Mouse (Mus musculus) spleen, adult 18-20 months (tissue): ENCODE measurements around the gene Tescl.

Experiments
- DNase-seq, 2 experiments: peaks; one replicate each; pipeline ENCODE4 v3.0.0; 2022; ENCODE audit warnings: mixed read lengths in 2 of 2

The Tescl gene

DNA sequence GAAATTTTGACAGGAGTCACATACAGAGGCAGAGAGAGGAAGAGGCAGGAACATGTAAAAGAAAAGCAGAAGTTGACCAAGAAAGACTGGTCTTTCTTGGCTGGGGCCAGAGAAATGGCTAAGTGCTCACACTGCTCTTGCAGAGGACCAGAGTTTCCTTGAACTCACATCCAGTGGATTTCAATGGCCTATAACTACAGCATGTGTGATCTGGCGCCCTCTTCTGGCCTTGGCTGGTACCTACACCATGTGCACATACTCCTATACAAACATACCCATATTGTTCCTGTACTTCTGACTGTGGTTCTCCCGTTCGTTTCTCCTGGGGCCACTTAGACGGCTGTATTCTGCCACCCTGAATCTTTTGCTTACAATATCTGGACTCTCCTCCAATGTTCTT is 27.3 kb upstream of the Tescl start:
- DNase-seq, result no peak

DNA sequence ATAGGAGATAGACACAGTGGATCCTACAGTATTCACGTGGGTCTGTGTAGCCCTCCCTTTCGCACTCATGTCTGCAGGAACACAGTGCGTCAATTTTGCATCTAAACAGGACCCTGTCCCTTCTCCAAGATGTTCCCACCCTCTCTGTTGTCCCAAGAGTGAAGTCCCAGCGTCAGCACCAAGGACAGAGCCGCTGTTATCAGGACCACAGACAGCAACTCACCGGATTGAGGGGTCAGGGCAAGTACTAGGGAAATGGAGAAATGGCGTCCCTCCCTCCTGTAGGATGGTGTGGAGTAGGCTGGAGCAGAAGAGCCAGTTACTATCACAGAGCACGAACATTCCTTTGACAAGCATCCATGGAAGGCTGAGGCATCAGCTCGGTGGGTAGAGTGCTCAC is 25.5 kb upstream of the Tescl start:
- DNase-seq, result no peak

DNA sequence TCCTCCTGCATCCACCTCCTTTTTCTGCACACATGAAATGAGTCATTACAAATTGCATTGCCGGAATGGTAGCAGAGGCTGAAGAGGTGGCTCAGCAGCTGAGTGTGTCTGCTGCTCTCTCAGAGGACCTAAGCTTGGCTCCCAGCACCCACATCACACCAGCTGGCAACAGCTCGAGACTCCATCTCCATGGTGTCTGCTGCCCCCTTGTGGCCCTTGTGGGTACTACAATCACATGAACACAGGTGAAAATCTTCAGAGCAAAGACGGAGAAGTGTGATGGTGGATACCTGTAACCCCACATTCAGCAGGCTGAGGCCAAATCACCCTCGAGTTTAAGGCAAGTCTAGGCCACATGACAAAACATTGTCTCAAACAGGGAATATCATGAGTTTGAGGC is 24.2 kb upstream of the Tescl start:
- no peak for DNase-seq

DNA sequence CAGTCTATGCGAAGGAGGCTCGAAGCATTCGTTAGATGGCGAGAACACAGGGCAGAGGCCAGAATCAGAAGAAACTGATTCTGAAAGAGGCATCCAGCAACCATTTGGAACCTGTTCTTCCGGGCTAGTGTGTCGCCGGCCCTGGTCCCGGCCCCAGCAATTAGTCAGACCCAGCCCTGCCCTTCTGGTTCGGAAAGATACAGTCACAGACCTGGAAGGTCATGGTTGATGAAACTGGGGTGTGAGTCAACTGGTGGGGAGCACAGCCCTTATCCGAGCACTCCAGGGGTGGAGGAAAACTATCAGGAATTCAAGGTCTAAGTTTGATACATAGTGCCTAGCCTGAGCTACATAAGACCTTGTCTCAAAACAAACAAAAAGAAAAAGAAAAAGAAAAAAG is 22.3 kb upstream of the Tescl start:
- no peak for DNase-seq

DNA sequence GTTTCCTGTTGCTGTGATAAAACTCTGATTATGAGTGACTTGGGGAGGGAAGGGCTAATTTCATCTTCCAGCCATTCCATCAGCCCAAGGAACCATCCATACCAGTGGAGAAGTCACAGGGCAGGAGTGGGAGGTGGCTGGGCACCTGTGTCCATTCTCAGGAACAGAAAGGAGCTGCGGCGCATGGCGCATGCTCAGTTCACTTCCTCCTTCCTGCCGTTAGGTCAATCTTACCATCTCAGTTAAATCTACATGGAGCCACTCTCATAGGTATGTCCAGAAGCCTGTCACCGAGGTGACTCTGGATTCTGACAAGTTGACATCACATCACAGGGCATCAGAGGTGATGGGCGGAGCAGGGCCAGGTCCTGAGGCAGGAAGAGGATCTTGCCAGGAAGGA is 21.9 kb upstream of the Tescl start:
- DNase-seq, result no peak

DNA sequence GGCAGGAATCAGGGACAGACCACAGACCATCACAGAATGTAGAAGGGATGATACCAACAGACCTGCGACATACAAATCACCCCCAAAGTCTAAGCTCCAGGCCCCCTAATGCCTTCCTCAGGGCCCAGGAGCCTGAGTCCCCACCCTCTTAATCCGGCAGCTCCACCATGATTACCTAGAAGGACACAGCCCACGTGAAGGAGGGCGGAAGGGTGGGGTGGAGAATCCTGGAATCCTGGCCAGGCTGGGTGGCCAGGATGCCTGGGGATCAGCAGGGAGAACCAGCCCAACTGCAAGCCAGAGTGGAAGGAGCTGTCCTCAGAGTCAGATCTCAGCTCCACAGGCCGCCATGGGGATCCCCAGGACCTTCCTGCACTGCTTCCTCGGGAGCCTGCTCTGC is 15.2 kb upstream of the Tescl start, which contains the start of gene Lypd5:
TSS of gene Lypd5 (plus strand) at position 301 of the 400 bp plus-strand sequence.
- no peak for DNase-seq

DNA sequence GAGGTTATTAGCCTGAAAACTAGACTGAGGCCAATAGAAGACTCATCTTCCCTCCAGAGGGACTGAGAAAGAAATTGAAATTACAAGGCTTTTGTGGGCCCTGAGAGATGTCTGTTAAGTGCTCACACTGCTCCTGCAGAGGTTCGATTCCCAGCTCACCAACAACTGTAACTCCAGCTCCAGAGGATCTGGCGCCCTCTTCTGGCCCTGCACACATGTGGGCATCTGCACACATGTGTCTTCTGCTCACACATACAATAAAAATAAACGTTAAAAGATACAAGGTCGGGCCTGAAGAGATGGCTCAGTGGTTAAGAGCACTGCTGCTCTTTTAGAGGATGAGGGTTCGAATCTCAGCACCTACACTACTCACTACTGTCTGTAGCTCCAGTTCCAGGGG is 12.7 kb upstream of the Tescl start:
- no peak for DNase-seq

DNA sequence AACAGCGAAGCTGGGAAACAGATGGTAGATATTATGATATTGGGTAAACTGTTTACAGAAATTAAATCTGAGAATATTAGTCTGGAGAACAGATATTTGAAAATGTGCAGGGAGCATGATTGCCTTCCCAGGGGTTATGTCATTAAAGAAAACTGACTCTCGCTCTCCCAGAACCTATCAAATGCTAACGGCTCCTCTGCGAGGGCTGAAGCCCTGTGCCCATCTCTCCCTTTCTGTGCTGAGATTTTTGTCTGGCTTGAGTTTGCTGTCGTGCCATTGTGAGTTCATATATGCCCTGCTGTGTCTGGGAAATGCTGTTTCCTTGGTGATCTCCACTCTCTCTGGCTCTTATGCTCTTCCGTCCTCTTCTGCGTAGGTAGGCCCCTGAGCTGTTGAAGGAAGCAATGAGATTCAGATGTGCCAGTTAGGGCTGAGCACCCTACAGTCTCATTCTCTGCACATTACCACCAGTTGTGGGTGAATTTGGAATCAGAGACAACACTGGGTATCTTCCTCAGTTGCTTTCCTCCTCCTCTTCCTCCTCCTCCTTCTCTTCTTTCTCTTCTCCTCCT is 10.1 kb upstream of the Tescl start:
- no peak for DNase-seq

DNA sequence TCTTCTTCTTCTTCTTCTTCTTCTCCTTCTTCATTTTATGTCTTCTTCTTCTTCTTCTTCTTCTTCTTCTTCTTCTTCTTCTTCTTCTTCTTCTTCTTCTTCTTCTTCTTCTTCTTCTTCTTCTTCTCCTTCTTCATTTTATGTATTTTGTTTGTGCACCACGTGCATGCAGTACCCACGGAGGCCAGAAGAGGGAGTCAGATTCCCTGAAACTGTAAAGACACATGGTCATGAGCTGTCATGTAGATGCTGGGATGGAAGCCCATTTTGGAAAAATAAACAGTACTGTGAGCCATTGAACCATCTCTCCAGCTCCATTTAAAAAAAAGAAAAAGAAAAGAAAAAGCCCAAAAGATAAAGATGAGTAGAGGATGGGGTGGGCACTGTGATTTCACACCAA is 4.5 kb upstream of the Tescl start:
- DNase-seq, result no peak

DNA sequence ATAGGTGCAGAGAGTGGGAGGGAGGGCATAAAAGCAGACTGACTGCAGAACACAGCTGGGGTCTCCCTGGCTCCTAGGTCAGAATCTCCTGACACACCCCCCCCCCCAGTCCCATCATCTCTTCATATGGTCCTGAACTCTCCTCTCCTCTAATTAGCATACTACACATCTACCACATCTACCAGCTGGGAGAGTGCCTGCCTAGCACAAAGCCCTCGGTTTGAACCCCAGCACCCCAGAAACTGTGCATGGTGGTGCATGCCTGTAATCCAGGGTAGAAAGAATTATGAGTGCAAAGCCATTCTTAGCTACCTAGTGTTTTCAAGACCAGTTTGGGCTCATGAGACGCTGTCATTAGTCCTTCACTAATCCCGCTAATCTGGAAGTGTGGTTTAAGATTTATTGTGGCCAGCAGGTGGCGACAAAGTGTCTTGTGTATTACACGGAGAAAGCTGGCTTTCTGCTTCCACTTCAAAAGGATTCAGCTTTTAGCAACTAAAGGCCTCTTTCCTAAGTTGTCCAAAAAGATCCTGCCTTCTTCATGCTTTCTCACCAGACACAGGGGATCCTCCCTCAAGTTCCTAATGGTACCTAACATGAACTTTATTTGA is 2.1 kb upstream of the Tescl start:
- DNase-seq, result peak; percentile 18 to 77

DNA sequence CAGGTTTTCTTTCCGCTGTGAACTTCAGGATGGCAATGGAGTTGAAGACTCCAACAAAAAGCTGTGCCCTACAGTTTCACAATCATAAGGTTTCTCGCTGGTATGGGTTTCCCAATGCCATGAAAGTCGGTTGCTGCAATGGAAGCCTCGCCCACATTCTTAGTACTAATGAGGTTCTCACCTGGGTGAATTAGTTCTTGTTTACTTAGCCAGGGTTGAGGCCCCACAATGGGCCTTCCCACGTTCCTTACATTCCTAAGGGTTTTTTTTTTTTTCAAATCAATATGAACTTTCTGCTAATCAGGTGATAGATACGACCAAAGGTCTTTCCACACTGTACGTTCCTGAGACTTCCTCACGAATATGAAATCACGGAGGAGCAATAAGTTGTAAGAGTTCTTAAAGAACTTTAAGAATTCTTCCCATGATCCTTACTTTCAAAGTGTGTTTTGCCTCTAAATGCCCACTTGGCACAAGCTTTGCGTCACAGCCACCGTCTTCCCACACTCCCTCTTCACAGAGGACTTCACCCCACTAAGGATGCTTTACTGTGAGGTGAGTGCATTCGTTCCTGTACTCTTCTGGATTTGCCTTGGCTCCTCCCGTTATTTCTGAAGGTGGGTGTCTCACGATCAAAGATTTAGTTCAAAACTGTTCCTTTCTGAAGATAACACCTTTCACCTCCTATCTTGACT is 6.3 kb downstream of the Tescl start:
- no peak for DNase-seq

DNA sequence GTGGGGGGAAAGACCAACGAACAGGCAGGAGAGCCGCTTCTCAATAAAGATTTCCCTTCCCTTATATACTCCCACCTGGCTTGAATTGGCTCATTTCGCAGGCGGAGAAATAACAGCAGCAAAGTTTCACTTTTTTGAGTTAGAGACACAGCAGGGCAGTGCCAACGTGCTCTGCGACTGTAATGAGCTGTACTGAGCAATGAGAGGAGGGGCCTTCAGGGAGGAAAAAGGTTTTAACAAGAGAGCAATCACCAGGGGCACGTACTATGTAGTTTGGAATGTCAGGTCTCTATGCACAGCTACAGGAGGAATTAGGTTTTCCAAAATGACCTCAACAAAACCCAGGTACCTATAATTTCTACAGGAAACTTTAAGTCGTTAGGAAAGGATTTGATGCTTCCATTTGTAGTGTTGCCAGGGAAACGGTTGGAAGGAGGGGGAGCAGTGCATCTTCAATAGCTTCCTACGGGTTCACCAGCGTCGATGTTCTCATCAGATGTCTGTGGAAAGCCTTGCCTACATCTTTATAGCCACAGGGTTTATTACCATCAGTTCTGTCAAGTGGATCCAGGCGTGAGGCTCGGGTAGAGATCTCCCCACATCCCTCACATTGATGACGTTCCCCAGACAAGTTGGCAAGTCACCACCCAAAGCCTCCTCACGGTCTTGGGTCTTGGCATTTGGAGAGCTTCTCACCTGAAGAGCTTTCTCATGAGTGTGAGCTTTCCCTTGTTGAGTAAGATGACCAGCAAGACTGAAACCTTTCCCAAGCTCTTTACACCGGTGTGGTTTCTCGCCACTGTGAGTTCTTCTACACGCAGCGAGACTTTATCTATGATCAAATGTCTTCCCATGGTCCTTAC is 7.2 kb downstream of the Tescl start:
- no peak for DNase-seq

DNA sequence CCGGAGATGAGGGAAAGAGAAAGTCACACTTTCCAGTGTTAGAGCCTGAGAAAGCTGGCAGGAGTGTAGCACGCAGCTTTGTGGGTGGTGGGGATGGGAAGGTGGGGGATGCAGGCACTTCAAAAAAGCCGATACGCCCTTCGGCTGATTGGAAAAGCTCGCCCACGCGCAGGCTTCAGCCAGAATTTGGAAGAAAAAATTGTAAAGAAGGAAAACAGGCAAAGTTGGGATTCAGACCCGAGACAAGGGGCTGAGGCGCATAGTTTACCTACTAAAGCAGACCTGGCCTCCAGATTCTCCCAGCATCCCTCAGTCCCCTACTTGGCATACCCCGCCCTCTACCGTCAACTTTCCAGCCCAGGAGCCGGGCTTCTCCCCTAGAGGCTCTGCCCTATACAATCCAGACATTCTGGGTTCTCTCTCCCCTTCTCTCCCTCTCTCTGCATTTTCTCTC is 8.0 kb downstream of the Tescl start:
- DNase-seq, result no peak

DNA sequence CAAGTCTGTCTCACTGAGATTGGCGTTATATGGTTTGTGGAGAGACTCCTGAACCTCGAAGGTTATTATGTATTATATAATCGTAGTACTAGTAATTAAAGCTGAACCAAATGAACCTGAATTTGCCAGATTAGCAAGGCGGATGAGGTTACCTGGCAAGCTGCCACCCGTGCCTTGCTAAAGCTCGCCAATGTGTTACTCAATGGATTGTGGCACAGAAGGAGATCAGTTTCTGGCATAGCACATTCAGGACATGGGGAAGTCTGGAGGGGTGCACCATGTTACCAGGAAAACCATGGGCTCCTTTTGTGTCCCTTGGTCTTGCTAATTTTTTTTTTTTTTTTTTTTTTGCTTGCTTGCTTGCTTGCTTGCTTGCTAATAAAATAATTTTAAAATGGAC is 8.5 kb downstream of the Tescl start:
- DNase-seq, result no peak

DNA sequence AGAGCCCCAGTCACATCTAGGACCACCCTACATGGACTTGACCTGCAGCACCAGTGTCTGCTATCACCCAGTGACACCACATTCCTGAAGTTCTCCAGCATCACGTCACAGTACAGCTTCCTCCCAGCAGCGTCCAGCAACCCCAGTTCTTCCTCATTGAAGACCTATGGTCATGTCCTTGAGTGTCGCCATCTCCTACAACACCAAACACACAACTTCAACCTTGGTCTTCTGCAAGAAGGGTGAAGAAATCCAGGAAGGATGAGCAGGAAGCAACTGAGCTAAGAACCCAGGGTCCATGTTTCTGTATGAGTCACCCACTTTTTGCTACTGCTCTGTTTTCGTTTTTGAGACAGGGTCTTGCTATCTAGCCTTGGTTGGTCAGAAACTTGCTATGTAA is 11.1 kb downstream of the Tescl start:
- no peak for DNase-seq

DNA sequence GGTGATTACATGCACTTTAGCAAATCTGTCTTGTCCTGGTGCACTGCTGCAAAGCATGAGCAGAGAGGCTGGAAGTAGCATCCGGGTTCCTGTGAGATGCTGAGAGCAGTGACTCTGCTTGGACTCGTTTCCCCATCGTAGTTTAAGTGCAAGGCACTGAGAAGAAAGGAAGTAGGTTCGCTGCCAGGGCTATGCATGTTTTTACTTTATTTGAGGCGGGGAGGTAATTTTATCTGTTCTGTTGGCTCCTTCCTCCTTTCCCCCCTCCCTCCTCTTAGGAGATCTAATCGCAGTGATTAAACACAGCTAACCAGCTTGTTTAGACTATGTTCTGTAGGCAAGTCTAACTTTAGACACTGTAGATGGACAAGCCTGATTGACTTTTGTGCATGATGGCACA is 14.8 kb downstream of the Tescl start:
- no peak for DNase-seq

DNA sequence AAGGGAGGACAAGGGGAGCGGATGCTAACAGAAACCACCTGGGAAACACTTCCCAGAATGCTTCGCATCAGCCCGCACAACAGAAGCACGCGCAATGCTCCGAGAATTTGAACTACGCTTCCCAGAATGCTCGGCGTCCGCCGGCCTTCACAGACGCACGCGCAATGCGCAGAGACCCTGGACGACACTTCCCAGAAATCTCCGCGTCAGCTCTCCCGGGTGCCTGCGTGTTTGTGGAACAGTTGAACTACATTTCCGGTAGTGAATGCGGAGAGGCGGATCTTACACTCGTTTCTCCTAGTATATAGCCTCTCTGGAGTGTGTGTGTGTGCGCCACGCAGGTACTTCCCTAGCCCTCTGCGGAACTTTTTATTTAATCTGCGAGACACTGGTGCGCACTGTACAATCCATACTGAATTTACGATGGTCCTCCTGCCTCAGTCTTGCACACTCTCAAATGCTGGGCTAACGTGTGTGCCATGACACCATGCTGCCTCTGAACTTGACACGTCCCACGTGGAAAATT is 17.1 kb downstream of the Tescl start, which contains the start of gene Zfp94:
TSS of gene Zfp94 (minus strand) at position 100 of the 526 bp plus-strand sequence.
- DNase-seq, result peak; percentile 89

DNA sequence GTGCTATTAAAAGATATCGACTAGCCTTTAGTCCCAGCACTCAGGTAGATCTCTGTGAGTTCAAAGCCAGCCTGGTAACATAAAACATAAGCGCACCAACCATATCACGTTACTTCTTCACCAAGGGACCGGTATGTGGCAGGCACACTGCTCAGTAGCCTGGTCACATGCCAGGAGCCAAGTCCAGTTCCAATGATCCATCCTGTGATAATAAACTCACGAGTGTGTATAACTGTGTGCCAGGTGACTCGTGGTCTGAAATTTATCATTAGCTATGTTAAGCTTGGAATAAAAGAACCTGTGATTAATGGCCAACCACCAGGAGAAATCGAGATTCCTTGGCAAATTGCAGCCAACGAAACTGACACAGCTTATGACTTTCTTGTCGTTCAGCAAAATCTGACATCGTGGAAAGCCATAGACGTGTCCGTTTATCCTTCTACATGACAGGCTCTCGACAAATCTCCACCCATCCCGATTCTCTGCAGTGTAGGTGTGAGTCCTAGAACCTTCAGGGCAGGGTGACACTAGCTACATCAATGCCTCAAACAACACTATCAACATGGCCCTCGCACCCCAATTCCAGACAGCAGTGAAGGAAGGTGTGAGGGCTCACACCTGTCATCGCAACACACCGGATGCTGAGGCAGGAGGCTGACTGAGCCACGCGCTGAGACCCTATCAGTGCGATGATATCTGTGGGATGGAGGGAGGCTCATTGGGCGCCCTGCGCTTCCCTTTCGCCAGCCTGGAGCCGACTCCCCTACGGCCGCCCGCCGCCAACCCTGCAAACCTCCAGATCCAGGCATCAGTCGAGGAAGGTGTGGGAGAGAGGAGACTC is 17.8 kb downstream of the Tescl start:
- no peak for DNase-seq

DNA sequence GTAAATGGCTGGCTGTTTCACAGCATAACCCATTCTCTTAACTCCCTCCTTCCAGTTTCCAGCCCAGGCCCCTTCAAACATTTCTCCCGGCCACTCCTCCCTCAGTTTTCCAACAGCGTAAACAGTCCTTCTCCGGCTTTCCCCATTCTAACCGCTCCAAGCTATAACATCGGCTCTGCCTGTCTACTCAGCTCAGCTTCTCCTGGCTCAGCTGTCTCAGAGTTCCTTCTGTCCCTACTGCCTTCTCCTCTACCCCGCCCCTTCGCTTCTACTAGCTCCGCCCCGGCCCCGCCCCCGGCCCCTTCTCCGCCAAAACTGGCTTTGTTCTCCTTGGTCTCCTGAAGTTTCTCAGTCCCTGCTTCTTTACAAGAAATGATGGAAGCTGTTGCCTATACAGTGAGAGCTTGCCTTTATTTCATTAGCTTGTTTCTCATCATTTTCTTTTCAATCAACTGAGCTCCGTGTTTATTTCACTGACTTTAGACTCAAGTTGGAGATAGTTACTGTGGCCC is 32.9 kb downstream of the Tescl start, which contains the start of gene Zfp61:
TSS of gene Zfp61 (minus strand) at position 462 of the 512 bp plus-strand sequence.
- DNase-seq, result peak in 1 of 2 experiments; percentile 25

DNA sequence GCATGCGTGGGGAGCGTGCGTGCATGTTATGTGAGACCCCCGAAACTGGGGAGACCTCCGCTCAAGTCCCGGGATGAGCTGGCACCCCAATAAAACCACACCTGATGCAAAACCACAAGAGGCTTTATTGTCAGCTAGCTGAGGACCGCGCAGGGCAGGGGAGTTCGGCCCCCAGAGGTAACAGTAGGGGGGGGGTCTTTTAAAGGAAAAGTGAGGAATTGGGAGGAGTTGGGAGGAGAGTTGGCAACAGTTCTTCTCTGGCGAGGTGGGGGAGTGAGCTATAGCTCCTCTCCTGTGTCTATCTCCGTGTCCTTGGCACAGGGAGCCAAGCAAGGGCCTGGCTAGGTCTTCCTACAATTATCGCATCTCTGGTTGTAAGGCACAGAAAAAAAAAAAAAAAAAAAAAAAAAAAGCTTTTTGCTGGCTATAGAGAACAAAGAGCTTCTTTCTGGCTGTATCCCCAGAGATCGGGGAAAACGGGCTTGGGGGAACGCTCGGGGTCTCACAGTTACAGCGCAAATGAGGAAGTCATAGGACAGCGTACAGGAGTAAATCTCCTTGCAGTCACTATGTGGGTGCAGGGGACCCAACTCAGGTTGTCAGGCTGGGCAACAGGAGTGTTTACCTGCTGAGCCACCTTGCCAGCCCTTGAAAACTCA is 33.8 kb downstream of the Tescl start:
- DNase-seq, result no peak
